Mouse (Mus musculus) MEL (cell line): Measurements from ENCODE around the gene Ccdc157. TPM values are rescaled to one million over a fixed set of nuclear protein-coding genes. Genes with fewer than 3 reads are reported as not detected.
A peak's percentile ranks its signal among the peaks of the same experiment; 100 is the strongest.

Experiments
- DNase-seq: peaks from one replicate; pipeline ENCODE4 v3.0.0; 2011; ENCODE audit warnings: low read depth, low spot score
- H3K27ac ChIP-seq: 2 replicates; pipeline ENCODE4 v1.5.1; 2012; ENCODE audit warnings: low read depth, mild to moderate bottlenecking, control low read depth, low read length, moderate library complexity; ENCODE audit not compliant: control insufficient read depth
- H3K27me3 ChIP-seq, 2 experiments: fragments of 150-350 bp in 1 of 2; sonication (generic) in 1 of 2; 2 replicates each; pipeline ENCODE4 v1.6.1; 2012; ENCODE audit warnings: low read length in 2 of 2, mild to moderate bottlenecking in 2 of 2, improper control_type of control experiment in 1 of 2, moderate library complexity in 1 of 2; ENCODE audit not compliant: insufficient read depth in 2 of 2, control insufficient read depth in 1 of 2
- H3K36me3 ChIP-seq, 2 experiments: 2 replicates each; pipeline ENCODE4 v1.6.1; 2012 to 2014; ENCODE audit warnings: low read length in 2 of 2, improper control_type of control experiment in 1 of 2, inconsistent platforms in 1 of 2, mild to moderate bottlenecking in 1 of 2; ENCODE audit not compliant: insufficient read depth in 2 of 2, control insufficient read depth in 1 of 2
- H3K4me1 ChIP-seq, 2 experiments: fragments of 150-350 bp in 1 of 2; sonication (generic) in 1 of 2; 2 replicates each; pipeline ENCODE4 v1.6.1; 2012; ENCODE audit warnings: low read length in 2 of 2, improper control_type of control experiment in 1 of 2, mild to moderate bottlenecking in 1 of 2; ENCODE audit not compliant: insufficient read depth in 2 of 2, control insufficient read depth in 1 of 2
- H3K4me3 ChIP-seq, 2 experiments: fragments of 150-350 bp in 1 of 2; sonication (generic) in 1 of 2; 2 replicates each; pipeline ENCODE4 v1.5.1; 2012; ENCODE audit warnings: low read depth in 2 of 2, low read length in 2 of 2, mild to moderate bottlenecking in 2 of 2, moderate library complexity in 2 of 2, control low read depth in 1 of 2, improper control_type of control experiment in 1 of 2; ENCODE audit not compliant: control insufficient read depth in 1 of 2, insufficient read depth in 1 of 2
- H3K79me2 ChIP-seq: 2 replicates; pipeline ENCODE4 v1.6.1; 2012; ENCODE audit warnings: mild to moderate bottlenecking, low read length, moderate library complexity; ENCODE audit not compliant: control insufficient read depth, poor library complexity, insufficient read depth
- H3K9ac ChIP-seq: 2 replicates; pipeline ENCODE4 v1.6.1; 2012; ENCODE audit warnings: low read depth, mild to moderate bottlenecking, control low read depth, low read length, moderate library complexity; ENCODE audit not compliant: control insufficient read depth, poor library complexity, severe bottlenecking
- H3K9me3 ChIP-seq: fragments of 150-350 bp; sonication (generic); replicated peaks from 2 replicates; pipeline ENCODE4 v1.6.1; 2012; ENCODE audit warnings: mild to moderate bottlenecking, low read length, improper control_type of control experiment, moderate library complexity; ENCODE audit not compliant: insufficient read depth
- ETS1 ChIP-seq: IDR thresholded peaks from 2 replicates; pipeline ENCODE4 v1.6.1; 2012; ENCODE audit warnings: low read depth, mild to moderate bottlenecking, inconsistent platforms, low read length, improper control_type of control experiment, moderate library complexity
- HCFC1 ChIP-seq: IDR thresholded peaks from 2 replicates; pipeline ENCODE4 v1.6.1; 2012; ENCODE audit warnings: low read depth, mild to moderate bottlenecking, inconsistent platforms, low read length, improper control_type of control experiment, moderate library complexity
- JUND ChIP-seq: IDR thresholded peaks from 2 replicates; pipeline ENCODE4 v1.6.1; 2011; ENCODE audit warnings: low read depth, mild to moderate bottlenecking, improper control_type of control experiment, low read length
- KAT2A ChIP-seq: conservative IDR thresholded peaks from 2 replicates; pipeline ENCODE4 v1.6.1; 2012; ENCODE audit warnings: low read depth, low read length, improper control_type of control experiment, inconsistent platforms
- POLR2A ChIP-seq, 2 experiments: IDR thresholded peaks; 2 replicates each; pipeline ENCODE4 v1.6.1; 2011 to 2012; ENCODE audit warnings: low read length in 2 of 2, mild to moderate bottlenecking in 2 of 2, control low read depth in 1 of 2, improper control_type of control experiment in 1 of 2, low read depth in 1 of 2, moderate library complexity in 1 of 2; ENCODE audit not compliant: control insufficient read depth in 1 of 2, insufficient read depth in 1 of 2, poor library complexity in 1 of 2
- RAD21 ChIP-seq: IDR thresholded peaks from 2 replicates; pipeline ENCODE4 v1.6.1; 2011; ENCODE audit warnings: mild to moderate bottlenecking, low read depth, low read length, improper control_type of control experiment
- TBP ChIP-seq: IDR thresholded peaks from 2 replicates; pipeline ENCODE4 v1.8.0; 2011; ENCODE audit warnings: low read depth, low read length, improper control_type of control experiment
- UBTF ChIP-seq: IDR thresholded peaks from 2 replicates; pipeline ENCODE4 v1.6.1; 2012; ENCODE audit warnings: low read depth, mild to moderate bottlenecking, inconsistent platforms, low read length, improper control_type of control experiment, moderate library complexity, borderline replicate concordance; ENCODE audit not compliant: insufficient read depth
- USF1 ChIP-seq: IDR thresholded peaks from 2 replicates; pipeline ENCODE4 v1.6.1; 2014; ENCODE audit warnings: low read depth, mild to moderate bottlenecking, inconsistent platforms, low read length, improper control_type of control experiment, moderate library complexity
- USF2 ChIP-seq, 2 experiments: IDR thresholded peaks; 2 replicates each; pipeline ENCODE4 v1.6.1; 2011 to 2012; ENCODE audit warnings: improper control_type of control experiment in 2 of 2, low read length in 2 of 2, borderline replicate concordance in 1 of 2, inconsistent platforms in 1 of 2, low read depth in 1 of 2, mild to moderate bottlenecking in 1 of 2; ENCODE audit not compliant: insufficient read depth in 1 of 2
- ZC3H11A ChIP-seq: IDR thresholded peaks from 2 replicates; pipeline ENCODE4 v1.6.1; 2012; ENCODE audit warnings: low read depth, mild to moderate bottlenecking, inconsistent platforms, low read length, improper control_type of control experiment
- ZKSCAN1 ChIP-seq: IDR thresholded peaks from 2 replicates; pipeline ENCODE4 v1.6.1; 2012; ENCODE audit warnings: low read depth, mild to moderate bottlenecking, inconsistent platforms, low read length, improper control_type of control experiment, moderate library complexity
- ZMIZ1 ChIP-seq: IDR thresholded peaks from 2 replicates; pipeline ENCODE4 v1.6.1; 2012; ENCODE audit warnings: low read depth, mild to moderate bottlenecking, inconsistent platforms, low read length, improper control_type of control experiment, moderate library complexity
- ZNF384 ChIP-seq: IDR thresholded peaks from 2 replicates; pipeline ENCODE4 v1.6.1; 2012; ENCODE audit warnings: low read depth, mild to moderate bottlenecking, inconsistent platforms, low read length, improper control_type of control experiment
- polyA plus RNA-seq, 2 experiments: library from polyadenylated mRNA; stranded (reverse) in 1 of 2; unstranded in 1 of 2; fragments of >175 nt in 1 of 2; fragments of >200 nt in 1 of 2; gene quantifications; 2 replicates each; pipeline versions ENCODE4 v1.2.1 to v1.2.4; 2012; ENCODE audit warnings: low replicate concordance in 2 of 2, low read depth in 1 of 2; ENCODE audit not compliant: insufficient read length in 2 of 2, insufficient read depth in 1 of 2, missing spikeins in 1 of 2
- total RNA-seq: library from RNA; depleted of rRNA; stranded (reverse); fragments of 300-350 nt; gene quantifications from 2 replicates; pipeline ENCODE4 v1.2.3, GENCODE M21; 2012

The Ccdc157 gene
- total and polyA plus RNA-seq, 3 experiments = 2.0 to 2.9 TPM; not detected in 1

DNA sequence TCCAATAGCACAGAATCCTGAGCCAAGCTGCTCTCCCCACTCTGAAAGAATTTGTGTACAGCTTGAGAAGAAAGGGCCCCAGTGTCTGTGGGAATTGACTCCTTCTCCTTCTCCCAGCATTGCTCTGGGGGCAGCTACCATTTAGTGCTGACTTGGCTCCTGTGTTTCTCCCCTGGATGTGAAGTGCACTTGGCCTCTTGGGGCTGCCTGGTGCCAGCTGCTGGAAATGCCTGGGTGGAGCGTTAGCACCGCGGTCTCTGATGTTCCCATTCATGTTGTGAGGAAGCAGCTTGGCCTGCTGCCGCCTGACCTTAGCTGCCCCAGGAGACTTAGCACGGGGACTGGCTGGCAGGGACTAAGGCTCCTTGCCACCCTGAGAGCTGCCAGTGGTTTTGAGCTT lies 14.5 kb upstream of the Ccdc157 start:
- DNase-seq = no peak
- no peak overlapping the region for H3K27ac ChIP-seq
- no peaks in the 10 kb centered on the region for H3K79me2 ChIP-seq
- H3K9ac ChIP-seq = no peak overlapping the region
- no peaks in the 10 kb centered on the region for H3K9me3 ChIP-seq
- H3K36me3 ChIP-seq = peaks cover 0 to 68% of the 10 kb centered on the region in 2 experiments; a peak in 2 of 4 replicates
- TF ChIP-seq USF1 (no peak), ZC3H11A (no peak), USF2 (IDR thresholded peaks at IDR 0.05; ENCODE audit: borderline replicate concordance in 1 of 2, insufficient read depth in 1 of 2, low read depth in 1 of 2, low read length in 2 of 2) (no peak), POLR2A (IDR thresholded peaks at IDR 0.05; ENCODE audit: control insufficient read depth in 1 of 2, insufficient read depth in 1 of 2, low read depth in 1 of 2, low read length in 2 of 2, poor library complexity in 1 of 2) (no peak), RAD21 (no peak)
- TF ChIP-seq, all 39 proteins: peak for 0
- Histone ChIP-seq H3K4me1 (no peaks in the 10 kb centered on the region), H3K27me3 (no peaks in the 10 kb centered on the region), H3K4me3 (no peak overlapping the region)

DNA sequence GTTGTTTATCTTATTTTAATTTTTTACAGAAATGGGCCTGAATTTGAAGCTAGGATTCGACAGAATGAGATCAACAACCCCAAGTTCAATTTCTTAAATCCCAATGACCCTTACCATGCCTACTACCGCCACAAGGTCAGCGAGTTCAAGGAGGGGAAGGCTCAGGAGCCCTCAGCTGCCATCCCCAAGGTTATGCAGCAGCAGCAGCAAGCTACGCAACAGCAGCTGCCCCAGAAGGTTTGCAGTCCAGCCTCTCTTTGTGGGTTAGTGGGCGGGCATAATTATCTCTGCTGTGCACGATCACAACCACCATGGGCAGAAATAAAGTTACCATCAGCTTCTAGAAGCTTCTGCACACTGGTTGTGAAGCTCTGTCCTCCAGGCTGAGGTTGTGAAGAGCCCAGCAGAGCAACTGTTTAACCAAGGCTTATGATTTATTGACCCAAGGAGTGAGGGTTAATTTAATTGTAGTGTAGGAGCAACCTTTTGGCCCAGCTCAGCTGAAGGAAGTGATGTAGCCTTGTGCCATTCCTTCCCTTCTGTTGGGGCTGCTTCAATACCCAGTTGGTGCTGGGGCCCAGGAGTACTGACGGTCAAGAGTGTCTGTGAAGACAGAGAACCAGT lies 6.5 kb upstream of the Ccdc157 start:
- H3K4me3 ChIP-seq = no peak overlapping the region
- peaks cover 3 to 16% of the 10 kb centered on the region in 2 experiments; a peak in 3 of 4 replicates for H3K4me1 ChIP-seq
- peaks cover 39% of the 10 kb centered on the region for H3K79me2 ChIP-seq
- H3K27ac ChIP-seq = no peak overlapping the region
- H3K9ac ChIP-seq = no peak overlapping the region
- TF ChIP-seq JUND (no peak), HCFC1 (no peak), UBTF (no peak), ZNF384 (no peak), RAD21 (no peak), POLR2A (IDR thresholded peaks at IDR 0.05; ENCODE audit: control insufficient read depth in 1 of 2, insufficient read depth in 1 of 2, low read depth in 1 of 2, low read length in 2 of 2, poor library complexity in 1 of 2) (no peak), TBP (no peak), ZMIZ1 (no peak), KAT2A (no peak), ZKSCAN1 (no peak)
- TF ChIP-seq, all 39 proteins: peak for 0
- H3K36me3 ChIP-seq = peaks cover 25 to 86% of the 10 kb centered on the region in 2 experiments
- no peak for DNase-seq
- no peaks in the 10 kb centered on the region for H3K9me3 ChIP-seq
- no peaks in the 10 kb centered on the region for H3K27me3 ChIP-seq

DNA sequence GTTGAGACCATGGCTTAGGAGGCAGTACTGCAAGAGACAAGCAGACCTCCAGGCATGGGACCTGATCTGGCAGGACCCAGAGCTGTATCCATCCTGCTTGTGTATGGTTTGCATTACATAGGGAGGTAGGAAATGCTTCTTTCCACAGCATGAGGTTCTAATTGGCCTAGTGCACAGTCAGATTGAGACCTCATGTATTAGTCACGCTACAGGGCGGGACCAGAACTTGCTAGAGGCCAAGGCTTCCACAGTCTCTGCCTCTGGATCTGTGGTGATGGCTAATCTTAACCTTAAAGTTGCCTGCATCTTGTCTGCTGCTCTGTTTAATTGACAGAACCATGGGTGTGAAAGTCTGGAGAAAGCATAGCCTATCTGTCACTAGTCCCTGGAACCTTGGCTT lies 4.6 kb upstream of the Ccdc157 start:
- Histone ChIP-seq H3K9ac (no peak overlapping the region), H3K79me2 (peaks cover 53% of the 10 kb centered on the region), H3K27ac (no peak overlapping the region), H3K36me3 (peaks cover 31 to 74% of the 10 kb centered on the region in 2 experiments), H3K4me1 (peaks cover 9 to 22% of the 10 kb centered on the region in 2 experiments), H3K4me3 (no peak overlapping the region), H3K27me3 (no peaks in the 10 kb centered on the region), H3K9me3 (no peaks in the 10 kb centered on the region)
- TF ChIP-seq ETS1 (no peak), POLR2A (IDR thresholded peaks at IDR 0.05; ENCODE audit: control insufficient read depth in 1 of 2, insufficient read depth in 1 of 2, low read depth in 1 of 2, low read length in 2 of 2, poor library complexity in 1 of 2) (0 out of 4 replicates have a peak, but pooled peaks of 1 of the 2 experiments have one; percentile 22)
- no peak for DNase-seq
